In the genomic region with DNA sequence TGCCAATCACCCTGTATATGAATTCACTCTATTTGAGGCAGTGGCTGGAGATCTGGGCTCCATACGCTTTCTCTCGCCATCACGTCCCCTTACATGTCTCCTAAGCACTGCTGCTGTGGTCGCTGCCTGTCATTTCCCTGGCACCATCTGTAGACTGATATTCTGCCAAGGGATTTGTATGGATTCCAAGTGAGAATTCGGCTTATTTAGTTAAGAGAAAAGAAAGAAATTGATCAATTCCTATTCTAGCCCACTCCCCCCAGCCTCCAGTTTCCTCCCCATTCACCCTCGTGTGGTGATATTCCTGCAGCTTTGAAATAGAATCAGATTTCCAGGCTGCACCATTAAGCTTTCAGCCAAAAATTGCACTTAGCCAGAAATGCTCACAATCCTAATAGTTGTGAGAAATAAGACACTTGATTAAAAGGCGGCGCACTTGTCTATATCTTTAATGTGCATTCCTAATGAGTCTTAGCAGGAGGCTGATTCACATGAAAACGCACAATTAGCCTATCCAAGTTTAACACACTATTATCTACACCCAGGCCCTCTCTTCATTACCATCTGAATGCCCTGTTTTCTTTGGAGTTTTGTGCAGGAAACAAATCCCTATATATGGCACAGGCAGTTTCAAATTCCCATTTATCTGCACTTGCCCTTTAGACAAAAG, we compare ENCODE assay signal across 14 mouse cellular contexts.
DNase-seq lines count a peak whose midpoint lies in the region; ATAC-seq and TF ChIP-seq lines count a peak whose summit lies in the region.
"Had no signal": no experiment of that assay in that cellular context is flagged by ENCODE, and none has a peak within 500 bp of the region (broad histone marks: within the 10 kb centered on the region; RNA-seq: fewer than 3 reads in every experiment).

No protein-coding gene starts in this region.

- H3K36me3 ChIP-seq in forebrain, embryonic 11.5 days (ENCODE audit: control insufficient read depth, insufficient read depth, low read length): no peaks in the 10 kb centered on the region; the same call in 1 of the 2 replicates
- H3K36me3 ChIP-seq in midbrain, embryonic 16.5 days (ENCODE audit: control insufficient read depth, insufficient read depth, low read length): no peaks in the 10 kb centered on the region
- H3K36me3 ChIP-seq: embryonic facial prominence, embryonic 12.5 days; intestine, embryonic 15.5 days; limb, embryonic 12.5 days; stomach, embryonic 15.5 days had no signal

- peaks cover 5% of the 10 kb centered on the region; the same call in 1 of the 2 replicates for H3K4me1 ChIP-seq in forebrain, embryonic 11.5 days (replicated peaks; ENCODE audit: control insufficient read depth, insufficient read depth, low read length)
- H3K4me1 ChIP-seq in midbrain, embryonic 16.5 days (ENCODE audit: control insufficient read depth, insufficient read depth, low read length): peaks cover 13% of the 10 kb centered on the region
- H3K4me1 ChIP-seq: embryonic facial prominence, embryonic 12.5 days; intestine, embryonic 15.5 days; limb, embryonic 12.5 days; stomach, embryonic 15.5 days had no signal

- no peak for TF ChIP-seq CTCF in layer of hippocampus, adult 2 months (conservative IDR thresholded peaks at IDR 0.05)

- ATAC-seq in forebrain, embryonic 11.5 days (replicated peaks; ENCODE audit: low FRiP score): peak; percentile 89
- ATAC-seq in midbrain, embryonic 16.5 days: peak; percentile 90
- ATAC-seq: intestine, embryonic 15.5 days had no signal

- H3K27me3 ChIP-seq in forebrain, embryonic 11.5 days (ENCODE audit: control insufficient read depth, insufficient read depth, low read length): no peaks in the 10 kb centered on the region
- no peaks in the 10 kb centered on the region for H3K27me3 ChIP-seq in midbrain, embryonic 16.5 days (ENCODE audit: control insufficient read depth, insufficient read depth, low read depth, low read length)
- H3K27me3 ChIP-seq: embryonic facial prominence, embryonic 12.5 days; intestine, embryonic 15.5 days; limb, embryonic 12.5 days; stomach, embryonic 15.5 days had no signal

- H3K4me3 ChIP-seq in forebrain, embryonic 11.5 days (ENCODE audit: low read depth, low read length): peak overlapping the region; percentile 10; the same call in 1 of the 2 replicates
- H3K4me3 ChIP-seq in layer of hippocampus, adult 2 months: no peak overlapping the region
- H3K4me3 ChIP-seq in midbrain, embryonic 16.5 days (ENCODE audit: low read depth, low read length): no peak overlapping the region
- H3K4me3 ChIP-seq: embryonic facial prominence, embryonic 12.5 days; intestine, embryonic 15.5 days; limb, embryonic 12.5 days; stomach, embryonic 15.5 days had no signal

- peak; percentile 6 for DNase-seq in embryo, embryonic 11 days
- no peak for DNase-seq in embryo, embryonic 9.5 days (ENCODE audit: extremely low spot score)
- peak; percentile 52 for DNase-seq in forebrain, embryonic 11.5 days (ENCODE audit: low spot score)
- peak; percentile 50 to 73 for DNase-seq in layer of hippocampus, adult 2 months (ENCODE audit: low spot score in 2 of 2)
- no peak for DNase-seq in urinary bladder, postnatal 14 days (ENCODE audit: low spot score)
- no peak for DNase-seq in heart, postnatal 14 days
- no peak for DNase-seq in gastrocnemius, postnatal 25 days
- DNase-seq: heart, adult 18-20 months; lung, postnatal 4 days had no signal

- WGBS in forebrain, embryonic 11.5 days: 24% methylated on average over 9 of the region's 9 CpGs
- 18% methylated on average over 9 of the region's 9 CpGs for WGBS in midbrain, embryonic 16.5 days

- peak overlapping the region; percentile 40; the same call in 1 of the 2 replicates for H3K4me2 ChIP-seq in forebrain, embryonic 11.5 days (ENCODE audit: low read depth, low read length, severe bottlenecking)
- H3K4me2 ChIP-seq in midbrain, embryonic 16.5 days (ENCODE audit: low read length): peak overlapping the region; percentile 33; the same call in 1 of the 2 replicates
- H3K4me2 ChIP-seq: embryonic facial prominence, embryonic 12.5 days; intestine, embryonic 15.5 days; limb, embryonic 12.5 days; stomach, embryonic 15.5 days had no signal

- intact Hi-C loops in heart, postnatal 14 days (cut with DNase I): no loop called here

- no peaks in the 10 kb centered on the region; the same call in 1 of the 2 replicates for H3K9me3 ChIP-seq in forebrain, embryonic 11.5 days (ENCODE audit: control insufficient read depth, low read length)
- H3K9me3 ChIP-seq in midbrain, embryonic 16.5 days (replicated peaks; ENCODE audit: control insufficient read depth, low read length, poor library complexity, severe bottlenecking): no peaks in the 10 kb centered on the region
- H3K9me3 ChIP-seq: embryonic facial prominence, embryonic 12.5 days; intestine, embryonic 15.5 days; limb, embryonic 12.5 days; stomach, embryonic 15.5 days had no signal

- H3K27ac ChIP-seq in forebrain, embryonic 11.5 days (ENCODE audit: low read depth, low read length): peak overlapping the region; percentile 89
- H3K27ac ChIP-seq in layer of hippocampus, adult 2 months: peak overlapping the region; percentile 33; the same call in 1 of the 2 replicates
- H3K27ac ChIP-seq in midbrain, embryonic 16.5 days (ENCODE audit: low read length): peak overlapping the region; percentile 73
- H3K27ac ChIP-seq: embryonic facial prominence, embryonic 12.5 days; intestine, embryonic 15.5 days; limb, embryonic 12.5 days; stomach, embryonic 15.5 days had no signal

- H3K9ac ChIP-seq in forebrain, embryonic 11.5 days (ENCODE audit: low read length): no peak overlapping the region
- no peak overlapping the region; the same call in 1 of the 2 replicates for H3K9ac ChIP-seq in midbrain, embryonic 16.5 days (ENCODE audit: low read depth, low read length)
- H3K9ac ChIP-seq: embryonic facial prominence, embryonic 12.5 days; intestine, embryonic 15.5 days; limb, embryonic 12.5 days; stomach, embryonic 15.5 days had no signal

Comparison
In these comparisons a context has a peak if more than half of its experiments do, and no peak if none do; other contexts are left out.
1. DNase-seq: peak in embryo, embryonic 11 days (single experiment), forebrain, embryonic 11.5 days (single experiment) and layer of hippocampus, adult 2 months (2 of 2); none in embryo, embryonic 9.5 days (single experiment), urinary bladder, postnatal 14 days (single experiment), heart, postnatal 14 days (0 of 2) and gastrocnemius, postnatal 25 days (single experiment).
2. H3K27ac ChIP-seq: peak in every context shown above with its lines; median percentile 89 in forebrain, embryonic 11.5 days; 73 in midbrain, embryonic 16.5 days; 33 in layer of hippocampus, adult 2 months.